Mouse (Mus musculus) megakaryocyte, embryonic 14.5 days (primary cell): Measurements from ENCODE around the gene H2-Q1. TPM values are rescaled to one million over a fixed set of nuclear protein-coding genes. Genes with fewer than 3 reads are reported as not detected.
"Not testable (repeated sequence)": the region's sequence is repeated elsewhere in the genome, so short reads cannot be mapped to it uniquely, and the experiment has no call there.

Experiments used
- H3K27me3 ChIP-seq: replicated peaks from 2 replicates; pipeline ENCODE3; 2012; ENCODE audit warnings: inconsistent platforms
- H3K36me3 ChIP-seq: replicated peaks from 2 replicates; pipeline ENCODE3; 2012; ENCODE audit warnings: low read length, inconsistent platforms, mixed read lengths
- H3K4me1 ChIP-seq: 2 replicates; pipeline ENCODE4 v1.6.1; 2012; ENCODE audit warnings: inconsistent platforms
- H3K4me3 ChIP-seq: replicated peaks from 2 replicates; pipeline ENCODE3; 2012; ENCODE audit warnings: moderate library complexity, mild to moderate bottlenecking, inconsistent platforms
- H3K9me3 ChIP-seq: 2 replicates; pipeline ENCODE4 v1.6.1; 2012; ENCODE audit warnings: inconsistent platforms
- FLI1 ChIP-seq: IDR thresholded peaks from 2 replicates; pipeline ENCODE4 v1.6.1; 2012; ENCODE audit warnings: low read length, inconsistent platforms, mixed read lengths
- GATA1 ChIP-seq: IDR thresholded peaks from 3 replicates; pipeline ENCODE4 v1.6.1; 2012; ENCODE audit warnings: mixed read lengths, low read length, inconsistent platforms, borderline replicate concordance
- polyA plus RNA-seq: library from polyadenylated mRNA; stranded (reverse); fragments of >175 nt; gene quantifications from 2 replicates; pipeline ENCODE4 v1.2.3, GENCODE M21; 2012; ENCODE audit warnings: low replicate concordance; ENCODE audit not compliant: insufficient read depth

H2-Q1 gene
- polyA plus RNA-seq, 1 experiment, result 7.3 TPM

- peaks cover 59% of the 10 kb centered on the region for H3K27me3 ChIP-seq
- peaks cover 13% of the 10 kb centered on the region for H3K4me1 ChIP-seq
- H3K36me3 ChIP-seq, result no peaks in the 10 kb centered on the region
- peak overlapping the region; percentile 82 for H3K4me3 ChIP-seq
- peaks cover 4% of the 10 kb centered on the region; the same call in 1 of the 2 replicates for H3K9me3 ChIP-seq
- TF ChIP-seq FLI1 (no peak), GATA1 (no peak)
Measured at GRCm38 (mm10) chr17:35342711-35343476, 22.7 kb downstream of the H2-Q1 start.

- H3K36me3 ChIP-seq, H3K9me3 ChIP-seq, H3K4me1 ChIP-seq, H3K4me3 ChIP-seq: not testable (repeated sequence)
- peaks cover 36% of the 10 kb centered on the region for H3K27me3 ChIP-seq
Measured at GRCm38 (mm10) chr17:35347659-35348058, 27.5 kb downstream of the H2-Q1 start.

DNA sequence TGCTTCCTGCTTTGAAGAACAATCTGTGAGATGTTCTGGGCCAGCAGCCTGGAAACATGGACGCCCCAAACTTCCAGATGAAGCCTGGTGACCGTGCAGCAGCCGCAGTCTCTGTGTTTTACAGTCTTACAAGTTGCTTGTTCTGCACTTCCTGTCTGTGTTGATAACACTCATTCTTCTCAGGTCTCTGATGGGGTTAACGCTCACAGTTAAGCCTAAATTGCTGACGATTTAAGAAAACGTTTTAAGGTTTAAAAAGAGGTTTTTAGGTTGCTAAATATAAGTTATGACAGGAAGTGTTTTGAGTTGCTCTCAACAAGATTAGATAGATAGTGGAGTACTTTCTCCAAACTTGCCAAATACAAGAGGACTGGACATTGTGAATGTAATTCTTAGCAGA is 33.1 kb downstream of the H2-Q1 start:
- H3K9me3 ChIP-seq, H3K36me3 ChIP-seq, H3K4me1 ChIP-seq, H3K4me3 ChIP-seq: not testable (repeated sequence)
- H3K27me3 ChIP-seq, result peaks cover 13% of the 10 kb centered on the region

DNA sequence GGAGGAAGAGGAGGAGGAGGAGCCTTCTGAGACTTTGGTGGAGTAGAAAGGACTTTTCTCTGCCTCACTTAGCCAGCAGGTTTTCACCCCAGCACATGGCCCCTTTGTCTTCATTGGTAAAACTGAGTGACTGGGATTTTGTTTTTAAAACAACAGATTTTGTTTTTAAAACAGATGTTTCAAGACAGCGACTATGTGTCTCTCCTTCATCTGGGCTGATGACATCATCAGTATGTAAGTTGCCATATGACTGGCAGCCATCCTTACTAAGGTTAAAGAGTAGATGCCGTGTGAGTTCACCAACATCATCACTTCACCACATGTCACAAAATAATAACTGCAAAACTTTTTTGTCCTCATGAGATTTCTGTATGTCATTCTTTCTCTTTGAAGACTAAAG is 33.9 kb downstream of the H2-Q1 start:
- Histone ChIP-seq H3K9me3 (no peaks in the 10 kb centered on the region), H3K36me3 (no peaks in the 10 kb centered on the region), H3K4me1 (peaks cover 12% of the 10 kb centered on the region), H3K4me3 (no peak overlapping the region), H3K27me3 (peaks cover 18% of the 10 kb centered on the region)
- no peak for TF ChIP-seq FLI1

DNA sequence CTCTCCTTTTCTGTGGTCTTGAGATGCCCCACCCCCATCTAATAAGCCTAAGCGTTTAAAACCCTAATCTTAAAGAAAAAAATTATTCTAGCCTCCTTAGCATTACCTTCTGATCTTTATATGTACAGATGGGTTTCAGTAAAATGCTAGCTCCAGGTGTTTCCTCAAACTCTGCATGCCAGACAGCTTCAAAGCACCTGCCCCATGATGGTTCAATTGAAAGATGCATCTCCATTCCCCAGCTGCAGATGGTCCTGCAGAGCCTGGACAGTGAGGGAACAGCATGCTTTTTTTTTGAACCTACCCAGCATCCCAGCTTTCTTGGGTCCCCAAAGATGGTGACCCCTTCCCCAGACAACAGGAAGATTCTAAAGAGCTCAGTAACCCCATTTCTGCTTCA is 36.9 kb downstream of the H2-Q1 start:
- no peaks in the 10 kb centered on the region for H3K9me3 ChIP-seq
- TF ChIP-seq GATA1, result no peak
- H3K4me1 ChIP-seq, result peaks cover 15% of the 10 kb centered on the region
- H3K27me3 ChIP-seq, result peaks cover 18% of the 10 kb centered on the region
- H3K36me3 ChIP-seq, result no peaks in the 10 kb centered on the region
- no peak overlapping the region for H3K4me3 ChIP-seq

DNA sequence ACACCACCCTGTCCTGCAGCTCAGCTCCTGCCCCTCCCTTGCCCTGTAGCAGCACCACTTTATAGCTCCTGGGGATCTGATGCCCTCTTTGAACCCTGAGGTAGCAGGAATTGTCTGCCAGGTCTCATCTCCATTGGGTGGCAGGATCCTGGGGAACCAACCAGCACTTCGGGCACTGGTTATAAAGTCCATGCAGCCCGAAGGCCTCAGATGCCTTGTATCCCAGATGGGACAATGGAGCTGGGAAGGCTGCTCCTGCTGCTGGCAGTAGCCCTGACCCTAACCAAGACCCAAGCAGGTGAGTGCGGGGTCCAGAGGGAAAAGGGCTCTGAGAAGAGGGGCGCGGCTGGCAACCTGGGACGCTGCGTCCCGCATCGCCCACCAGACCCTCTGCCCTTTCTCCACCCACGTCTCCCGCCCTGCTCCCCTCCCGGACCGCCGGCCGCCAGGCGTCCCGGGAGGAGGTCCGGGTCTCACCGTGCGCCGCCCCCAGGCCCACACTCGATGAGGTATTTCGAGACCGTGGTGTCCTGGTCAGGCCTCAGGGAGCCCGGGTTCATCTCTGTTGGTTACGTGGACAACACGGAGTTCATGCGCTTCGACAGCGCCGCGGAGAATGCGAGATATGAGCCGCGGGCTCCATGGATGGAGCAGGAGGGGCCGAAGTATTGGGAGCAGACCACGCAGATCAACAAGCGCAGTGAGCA is 38.7 kb downstream of the H2-Q1 start:
- peaks cover 10% of the 10 kb centered on the region for H3K4me1 ChIP-seq
- H3K4me3 ChIP-seq, result peak overlapping the region; percentile 88

GRCm38 (mm10) chr17:35359470-35359862 is 39.3 kb downstream of the H2-Q1 start:
- H3K9me3 ChIP-seq, result peaks cover 10% of the 10 kb centered on the region

More for the DNA sequence above, 38.7 kb downstream of the H2-Q1 start:
- Histone ChIP-seq H3K9me3 (peaks cover 10% of the 10 kb centered on the region), H3K36me3 (no peaks in the 10 kb centered on the region), H3K27me3 (peaks cover 18% of the 10 kb centered on the region)
- no peak for TF ChIP-seq GATA1
- TF ChIP-seq FLI1, result no peak

More at GRCm38 (mm10) chr17:35359470-35359862, 39.3 kb downstream of the H2-Q1 start:
- peaks cover 18% of the 10 kb centered on the region for H3K27me3 ChIP-seq
- peak overlapping the region; percentile 88 for H3K4me3 ChIP-seq
- no peaks in the 10 kb centered on the region for H3K36me3 ChIP-seq
- TF ChIP-seq GATA1 (no peak), FLI1 (no peak)
- H3K4me1 ChIP-seq, result peaks cover 7% of the 10 kb centered on the region; the same call in 1 of the 2 replicates

Other genes with a start within 250 kb of the H2-Q1 start
- not detected in 2 replicates for gene Ly6g6e, start 243.5 kb upstream of the H2-Q1 start, polyA plus RNA-seq
- gene Ly6g6d, start 242.3 kb upstream of the H2-Q1 start, polyA plus RNA-seq, result 79.9 and 106 TPM in 2 replicates
- gene Ly6g6f, start 234.8 kb upstream of the H2-Q1 start, polyA plus RNA-seq, result 517 and 745 TPM in 2 replicates
- gene Abhd16a, start 231.1 kb upstream of the H2-Q1 start, polyA plus RNA-seq, result 211 and 290 TPM in 2 replicates
- gene Ly6g5c, start 212.1 kb upstream of the H2-Q1 start, polyA plus RNA-seq, result not detected in 2 replicates
- 0.23 TPM in 1 of 2 replicates, not detected in the other for gene Ly6g5b, start 205.0 kb upstream of the H2-Q1 start, polyA plus RNA-seq
- 46.5 and 57.4 TPM in 2 replicates for gene Gpank1, start 198.9 kb upstream of the H2-Q1 start, polyA plus RNA-seq
- 75.6 and 82.2 TPM in 2 replicates for gene Csnk2b, start 198.4 kb upstream of the H2-Q1 start, polyA plus RNA-seq
- gene D17H6S53E, start 194.0 kb upstream of the H2-Q1 start, polyA plus RNA-seq, result 3.2 and 6.1 TPM in 2 replicates
- gene Apom, start 188.4 kb upstream of the H2-Q1 start, polyA plus RNA-seq, result not detected in 2 replicates
- gene Bag6, start 185.2 kb upstream of the H2-Q1 start, polyA plus RNA-seq, result 613 and 1,584 TPM in 2 replicates
- gene Prrc2a, start 155.5 kb upstream of the H2-Q1 start, polyA plus RNA-seq, result 1,080 and 3,273 TPM in 2 replicates
- gene Aif1, start 144.3 kb upstream of the H2-Q1 start, polyA plus RNA-seq, result 2.5 and 22.3 TPM in 2 replicates
- gene Lst1, start 132.0 kb upstream of the H2-Q1 start, polyA plus RNA-seq, result 5.9 and 24.8 TPM in 2 replicates
- gene Ltb, start 126.0 kb upstream of the H2-Q1 start, polyA plus RNA-seq, result 12.1 TPM in 1 of 2 replicates, not detected in the other
- gene Tnf, start 118.4 kb upstream of the H2-Q1 start, polyA plus RNA-seq, result 2.9 and 3.5 TPM in 2 replicates
- 0.85 TPM in 1 of 2 replicates, not detected in the other for gene Lta, start 115.1 kb upstream of the H2-Q1 start, polyA plus RNA-seq
- gene Gm16181, start 99.6 kb upstream of the H2-Q1 start, polyA plus RNA-seq, result not detected in 2 replicates
- 0.86 TPM in 1 of 2 replicates, not detected in the other for gene Atp6v1g2, start 86.7 kb upstream of the H2-Q1 start, polyA plus RNA-seq
- 31.8 and 57.1 TPM in 2 replicates for gene Nfkbil1, start 84.6 kb upstream of the H2-Q1 start, polyA plus RNA-seq
- gene Ddx39b, start 78.7 kb upstream of the H2-Q1 start, polyA plus RNA-seq, result 83.5 and 158 TPM in 2 replicates
- gene H2-D1, start 57.7 kb upstream of the H2-Q1 start, polyA plus RNA-seq, result 170 and 362 TPM in 2 replicates
- gene H2-Q2, start 21.8 kb downstream of the H2-Q1 start, polyA plus RNA-seq, result 6.7 TPM in 1 of 2 replicates, not detected in the other
- gene H2-Q4, start 59.2 kb downstream of the H2-Q1 start, polyA plus RNA-seq, result 13.9 and 46.4 TPM in 2 replicates
- gene H2-Q6, start 104.4 kb downstream of the H2-Q1 start, polyA plus RNA-seq, result 2.5 and 4.2 TPM in 2 replicates
- 3.2 and 20.1 TPM in 2 replicates for gene H2-Q7, start 118.8 kb downstream of the H2-Q1 start, polyA plus RNA-seq
- gene H2-Q10, start 149.7 kb downstream of the H2-Q1 start, polyA plus RNA-seq, result 0.27 and 2.5 TPM in 2 replicates
- gene Pou5f1, start 185.6 kb downstream of the H2-Q1 start, polyA plus RNA-seq, result not detected in 2 replicates
- gene Tcf19, start 196.4 kb downstream of the H2-Q1 start, polyA plus RNA-seq, result 16.3 and 17.5 TPM in 2 replicates
- 3.2 and 10.5 TPM in 2 replicates for gene Cchcr1, start 196.7 kb downstream of the H2-Q1 start, polyA plus RNA-seq
- 3.7 TPM in 1 of 2 replicates, not detected in the other for gene Psors1c2, start 212.8 kb downstream of the H2-Q1 start, polyA plus RNA-seq
- not detected in 2 replicates for gene Cdsn, start 231.7 kb downstream of the H2-Q1 start, polyA plus RNA-seq
- not detected in 2 replicates for gene 2300002M23Rik, start 247.0 kb downstream of the H2-Q1 start, polyA plus RNA-seq